Mouse (Mus musculus) spleen, adult 2 months (tissue): ENCODE results near the gene Itpripl2. TPM values are rescaled to one million over a fixed set of nuclear protein-coding genes. Genes with fewer than 3 reads are reported as not detected.

Source experiments
- DNase-seq, 2 experiments: peaks; one replicate each; pipeline versions ENCODE4 v3.0.0 to v3.0.0-alpha.2; 2012 to 2021; ENCODE audit warnings: low spot score in 2 of 2, low read depth in 1 of 2
- H3K27ac ChIP-seq: fragments of 200-500 bp; 2 replicates; pipeline ENCODE4 v1.5.1; 2012; ENCODE audit warnings: low read length, inconsistent platforms; ENCODE audit not compliant: insufficient read depth
- H3K27me3 ChIP-seq: fragments of 200-500 bp; 2 replicates; pipeline ENCODE4 v1.6.1; 2012; ENCODE audit warnings: mild to moderate bottlenecking, moderate library complexity, low read length, inconsistent platforms; ENCODE audit not compliant: control insufficient read depth, insufficient read depth
- H3K36me3 ChIP-seq: fragments of 200-500 bp; 2 replicates; pipeline ENCODE4 v1.6.1; 2012; ENCODE audit warnings: mild to moderate bottlenecking, low read length, inconsistent platforms; ENCODE audit not compliant: control insufficient read depth, insufficient read depth
- H3K4me1 ChIP-seq: fragments of 200-500 bp; 2 replicates; pipeline ENCODE4 v1.6.1; 2011; ENCODE audit warnings: inconsistent platforms; ENCODE audit not compliant: control insufficient read depth, insufficient read depth, insufficient read length
- H3K4me3 ChIP-seq: fragments of 200-500 bp; 2 replicates; pipeline ENCODE4 v1.5.1; 2011; ENCODE audit warnings: mild to moderate bottlenecking, inconsistent platforms; ENCODE audit not compliant: insufficient read depth, insufficient read length; ENCODE audit errors: extremely low read depth
- CTCF ChIP-seq: fragments of 200-500 bp; IDR thresholded peaks from 2 replicates; pipeline ENCODE4 v1.5.1; 2011; ENCODE audit warnings: mild to moderate bottlenecking, inconsistent platforms; ENCODE audit not compliant: insufficient read depth, insufficient read length, insufficient replicate concordance; ENCODE audit errors: extremely low read depth
- POLR2A ChIP-seq: fragments of 200-500 bp; IDR thresholded peaks from 2 replicates; pipeline ENCODE4 v1.6.1; 2011; ENCODE audit warnings: low read depth, low read length, inconsistent platforms
- WGBS: fragments of 180-500 bp; shearing (Covaris S2); methylation state at CpG from one replicate; pipeline ENCODE4 v1.1.7; 2018; 5-methylcytosine and 5-hydroxymethylcytosine counted together
- polyA plus RNA-seq: library from polyadenylated mRNA; depleted of rRNA; stranded (reverse); fragments of >200 nt; gene quantifications from 2 replicates; pipeline ENCODE4 v1.2.3, GENCODE M21; 2012; rRNA removed

Itpripl2 gene
- 7.6 and 10.4 TPM in 2 replicates for polyA plus RNA-seq

DNA sequence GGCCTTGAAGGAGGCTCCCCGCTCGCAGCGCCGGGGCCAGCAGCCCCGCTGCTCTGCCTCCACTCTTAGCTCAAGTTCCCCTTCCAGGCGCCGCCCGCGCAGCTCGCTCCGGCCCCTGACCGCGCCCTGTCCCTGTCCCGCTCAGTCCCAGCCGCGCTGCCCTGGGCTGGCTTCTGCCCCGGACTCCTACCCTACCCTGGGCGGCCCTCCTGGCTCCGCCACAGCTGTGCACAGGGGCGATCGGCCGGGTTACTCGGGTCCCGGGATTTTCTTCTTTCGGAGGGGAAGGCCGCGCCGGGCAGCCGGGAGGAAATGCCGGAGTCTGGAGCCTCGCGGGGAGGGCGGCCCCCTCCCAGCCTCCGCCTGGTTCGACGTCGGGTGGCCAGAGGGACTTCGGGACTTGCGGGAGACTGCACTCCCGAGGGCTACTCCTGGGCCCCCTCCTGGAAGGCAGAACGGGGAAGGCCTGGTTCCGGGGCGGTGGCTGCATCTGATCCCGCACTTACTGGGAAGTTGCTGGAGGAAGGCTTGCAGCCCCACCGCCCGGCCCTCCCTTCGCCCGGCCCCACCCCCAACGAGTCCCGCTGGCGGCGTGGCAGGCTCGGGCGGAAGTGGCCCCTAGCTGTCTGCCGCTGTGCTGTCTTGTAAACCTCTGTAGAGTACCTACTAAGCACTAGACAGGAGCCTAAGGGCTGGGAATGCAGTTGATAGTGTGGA, at the start of gene Itpripl2:
TSS of gene Itpripl2 (minus strand) at position 545 of the 717 bp plus-strand sequence.
- H3K27me3 ChIP-seq = peaks cover 7% of the 10 kb centered on the region; the same call in 1 of the 2 replicates
- H3K27ac ChIP-seq = peak within 1 kb of the TSS; percentile 80
- 1% methylated on average over 55 of the region's 55 CpGs for WGBS
- H3K4me3 ChIP-seq = peak within 1 kb of the TSS; percentile 64
- no peak for TF ChIP-seq POLR2A
- no peak for TF ChIP-seq CTCF
- peak in 1 of 2 experiments; percentile 46 for DNase-seq
- H3K4me1 ChIP-seq = peaks cover 16% of the 10 kb centered on the region
- no peaks in the 10 kb centered on the region for H3K36me3 ChIP-seq

GRCm38 (mm10) chr7:118535076-118535475, 43.3 kb upstream of the Itpripl2 start:
- WGBS = 89% methylated on average over 4 of the region's 4 CpGs

GRCm38 (mm10) chr7:118534326-118534725, 42.6 kb upstream of the Itpripl2 start:
- no peaks in the 10 kb centered on the region for H3K27me3 ChIP-seq
- no peak for DNase-seq
- no peak overlapping the region for H3K27ac ChIP-seq
- no peak overlapping the region for H3K4me3 ChIP-seq
- H3K4me1 ChIP-seq = no peaks in the 10 kb centered on the region
- 82% methylated on average over 3 of the region's 3 CpGs for WGBS
- H3K36me3 ChIP-seq = no peaks in the 10 kb centered on the region
- TF ChIP-seq CTCF (no peak), POLR2A (no peak)

More at GRCm38 (mm10) chr7:118535076-118535475, 43.3 kb upstream of the Itpripl2 start:
- H3K27me3 ChIP-seq = no peaks in the 10 kb centered on the region
- H3K36me3 ChIP-seq = no peaks in the 10 kb centered on the region
- TF ChIP-seq CTCF (no peak), POLR2A (no peak)
- no peaks in the 10 kb centered on the region for H3K4me1 ChIP-seq
- H3K27ac ChIP-seq = no peak overlapping the region
- DNase-seq = no peak
- no peak overlapping the region for H3K4me3 ChIP-seq

DNA sequence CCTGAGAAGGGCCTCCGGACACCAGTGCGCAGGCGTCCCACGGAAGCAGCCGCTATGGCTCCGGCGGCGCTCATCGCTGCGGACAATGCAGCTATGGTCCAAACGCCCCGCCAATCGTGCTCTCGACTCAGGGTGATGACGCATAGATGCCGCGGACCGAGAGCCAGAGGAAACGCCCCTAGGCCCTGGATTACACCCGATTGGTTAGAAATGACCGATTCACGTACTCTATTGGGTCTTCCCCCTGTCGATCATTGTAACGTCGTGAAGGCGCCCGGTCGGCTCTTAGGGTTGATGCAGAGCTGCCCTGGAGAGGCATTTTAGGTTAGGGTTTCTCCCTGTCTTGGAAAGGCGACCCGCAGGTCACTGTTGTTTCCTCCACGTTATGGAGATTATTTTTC, 41.4 kb upstream of the Itpripl2 start, which contains the start of gene Coq7:
TSS of gene Coq7 (minus strand) at position 179 of the 401 bp plus-strand sequence.
- peak within 1 kb of the TSS; percentile 94 for H3K4me3 ChIP-seq
- no peaks in the 10 kb centered on the region for H3K36me3 ChIP-seq
- no peaks in the 10 kb centered on the region for H3K4me1 ChIP-seq
- no peaks in the 10 kb centered on the region for H3K27me3 ChIP-seq
- peak; percentile 89 to 99 for DNase-seq
- peak within 1 kb of the TSS; percentile 98 for H3K27ac ChIP-seq
- under 1% methylated on average over 31 of the region's 31 CpGs for WGBS
- no peak for TF ChIP-seq CTCF
- peak; percentile 42 for TF ChIP-seq POLR2A

- TF ChIP-seq CTCF (no peak), POLR2A (peak; percentile 24; the same call in 1 of the 2 replicates)
- DNase-seq = peak; percentile 97 to 98
- H3K36me3 ChIP-seq = no peaks in the 10 kb centered on the region
- H3K4me1 ChIP-seq = no peaks in the 10 kb centered on the region
- no peaks in the 10 kb centered on the region for H3K27me3 ChIP-seq
- peak overlapping the region; percentile 94 for H3K4me3 ChIP-seq
- WGBS = under 1% methylated on average over 36 of the region's 36 CpGs
- H3K27ac ChIP-seq = peak overlapping the region; percentile 98
Observed at GRCm38 (mm10) chr7:118532519-118533177, 40.9 kb upstream of the Itpripl2 start.

GRCm38 (mm10) chr7:118526967-118527366, 35.2 kb upstream of the Itpripl2 start:
- TF ChIP-seq POLR2A (no peak), CTCF (no peak)
- no peak overlapping the region for H3K27ac ChIP-seq
- WGBS = 75% methylated on average over 4 of the region's 4 CpGs

More at GRCm38 (mm10) chr7:118526967-118527366, 35.2 kb upstream of the Itpripl2 start:
- H3K36me3 ChIP-seq = no peaks in the 10 kb centered on the region; the same call in 1 of the 2 replicates
- DNase-seq = no peak
- no peak overlapping the region for H3K4me3 ChIP-seq
- H3K4me1 ChIP-seq = no peaks in the 10 kb centered on the region; the same call in 1 of the 2 replicates
- H3K27me3 ChIP-seq = no peaks in the 10 kb centered on the region
